Mouse (Mus musculus): ENCODE measurements at regions not wholly inside any gene's neighbourhood (a gene's known extent, or its start where the extent isn't known, plus 50 kb on each side); places are given as distances from the start of the nearest gene placed in this dataset.

DNA sequence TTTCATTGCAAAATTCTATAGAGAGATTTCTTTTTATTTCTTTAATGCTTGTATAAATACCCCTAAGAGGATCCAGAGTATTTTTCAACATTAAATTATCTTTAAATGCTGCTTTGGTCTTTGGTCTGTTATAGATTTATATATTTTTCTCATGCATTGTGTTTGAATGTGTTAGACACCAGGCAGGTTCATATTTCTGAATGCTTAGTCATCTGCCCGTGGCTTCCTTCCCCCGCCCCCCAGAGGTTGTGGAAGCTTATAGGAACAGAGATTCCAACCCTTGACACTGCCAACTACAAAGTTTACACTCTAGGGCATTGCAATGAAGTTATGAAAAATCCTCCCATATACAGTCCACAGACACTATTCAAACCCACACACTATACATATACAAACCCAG, 1066.6 kb downstream of the Efnb2 start:
- no peak for DNase-seq

GRCm38 (mm10) chr8:7575641-7576040, 1085.4 kb downstream of the Efnb2 start:
- no peak for DNase-seq

- DNase-seq, result no peak
These were observed 1100.4 kb downstream of the Efnb2 start for GRCm38 (mm10) chr8:7560645-7561044.

DNA sequence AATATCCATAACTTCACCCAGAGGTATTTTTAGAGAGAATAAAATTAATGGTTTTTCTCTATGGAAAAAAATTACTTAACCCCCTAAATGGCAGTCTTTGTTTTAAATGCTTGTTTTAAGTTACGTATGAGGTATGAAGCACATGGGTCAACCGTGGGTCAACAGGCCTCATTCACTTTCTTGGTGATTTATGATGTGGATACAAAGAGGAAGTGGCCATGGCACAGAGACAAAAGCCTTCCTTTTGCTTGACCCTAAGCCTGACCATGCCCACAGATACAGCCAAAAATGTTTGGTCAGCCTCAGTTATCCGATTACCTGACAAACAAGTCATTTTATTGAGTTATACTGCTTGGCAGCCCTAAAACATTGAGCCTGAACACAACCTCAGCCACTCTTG, 1106.3 kb downstream of the Efnb2 start:
- DNase-seq, result peak; percentile 2

Data from kidney, postnatal 14 days (tissue).